Mouse (Mus musculus) CD4-positive, CD25-positive, alpha-beta regulatory T cell, adult 2 months (primary cell): ENCODE measurements around the gene Cbx2.

Experiments
- DNase-seq: peaks from one replicate; pipeline ENCODE4 v3.0.0-alpha.2; 2012; ENCODE audit warnings: low read depth, low spot score

The Cbx2 gene

GRCm38 (mm10) chr11:119057291-119057690 lies 34.5 kb downstream of the Cbx2 start:
- peak; percentile 25 for DNase-seq

GRCm38 (mm10) chr11:119058041-119058995 lies 35.6 kb downstream of the Cbx2 start:
- DNase-seq, result peak; percentile 47

GRCm38 (mm10) chr11:119059256-119059655 lies 36.5 kb downstream of the Cbx2 start:
- no peak for DNase-seq

- DNase-seq, result no peak
Observed at GRCm38 (mm10) chr11:119066841-119067240, 44.1 kb downstream of the Cbx2 start.

- DNase-seq, result no peak
Observed at GRCm38 (mm10) chr11:119072239-119072638, 49.5 kb downstream of the Cbx2 start.

- no peak for DNase-seq
Observed at GRCm38 (mm10) chr11:119072986-119073385, 50.2 kb downstream of the Cbx2 start.

- DNase-seq, result no peak
Observed at GRCm38 (mm10) chr11:119073876-119074433, 51.2 kb downstream of the Cbx2 start.

GRCm38 (mm10) chr11:119075805-119076204 lies 53.0 kb downstream of the Cbx2 start:
- DNase-seq, result peak; percentile 88

- DNase-seq, result peak; percentile 20
Observed at GRCm38 (mm10) chr11:119077755-119078154, 55.0 kb downstream of the Cbx2 start.

GRCm38 (mm10) chr11:119078691-119079444 lies 56.1 kb downstream of the Cbx2 start:
- DNase-seq, result peak; percentile 18

GRCm38 (mm10) chr11:119079445-119079837 lies 56.7 kb downstream of the Cbx2 start:
- DNase-seq, result peak; percentile 18

GRCm38 (mm10) chr11:119080461-119081147 lies 57.8 kb downstream of the Cbx2 start:
- no peak for DNase-seq
